Mouse (Mus musculus) kidney, adult 2 months (tissue): ENCODE data around the gene Gm6793.

Experiments
- CTCF ChIP-seq: fragments of 200-500 bp; conservative IDR thresholded peaks from 2 replicates; pipeline ENCODE4 v1.5.1; 2011; ENCODE audit warnings: low read depth, mild to moderate bottlenecking, control low read depth, low read length, moderate library complexity, mixed read lengths; ENCODE audit not compliant: insufficient read depth, insufficient read length
- POLR2A ChIP-seq: fragments of 200-500 bp; IDR thresholded peaks from one replicate; pipeline ENCODE4 v1.6.1; 2011; ENCODE audit warnings: low read depth, low read length, control low read depth

DNA sequence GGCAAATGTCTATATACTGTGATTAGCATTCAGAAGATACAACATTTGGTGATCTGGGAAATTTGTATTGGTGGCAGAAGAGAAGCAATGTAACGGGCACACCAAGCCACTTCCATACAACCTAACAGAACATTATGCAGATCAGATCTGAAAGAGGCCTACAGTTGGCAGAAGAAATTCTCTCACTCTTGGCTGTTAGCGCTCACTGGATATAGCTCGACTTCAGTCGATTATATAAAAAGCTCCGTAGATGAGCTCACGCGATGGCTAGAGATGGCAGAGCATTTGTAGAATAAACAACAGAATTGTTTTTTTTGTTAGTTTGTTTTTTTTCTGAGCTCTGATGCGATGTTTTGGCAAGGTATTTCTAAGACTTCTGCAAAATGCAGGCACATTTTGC, 23.6 kb downstream of the Gm6793 start:
- TF ChIP-seq CTCF: no peak
- TF ChIP-seq POLR2A: no peak
